Mouse (Mus musculus) right cerebral cortex, postnatal 10 days (tissue): ENCODE measurements at regions not wholly inside any gene's neighbourhood (a gene's known extent, or its start where the extent isn't known, plus 50 kb on each side); places are given as distances from the start of the nearest gene placed in this dataset.

Experiments used
- DNase-seq, 2 experiments: peaks; one replicate each; pipeline ENCODE4 v3.0.0; 2021; ENCODE audit warnings: low spot score in 2 of 2

- DNase-seq = peak; percentile 14 to 29
These were observed 60.2 kb upstream of the Btbd35f28 start for GRCm38 (mm10) chrX:4136135-4136534.
